Mouse (Mus musculus): ENCODE measurements around the gene Gpr108.
"Not testable (repeated sequence)": the region's sequence is repeated elsewhere in the genome, so short reads cannot be mapped to it uniquely, and the experiment has no call there.

Gpr108 gene

GRCm38 (mm10) chr17:57248201-57248699 lies at the start of gene Gpr108:
TSS of gene Gpr108 (minus strand) at chr17:57248446.
- ATAC-seq (ENCODE audit: low TSS enrichment): peak; percentile 67

- ATAC-seq (ENCODE audit: low TSS enrichment): no peak
Measured at GRCm38 (mm10) chr17:57297040-57297439, 48.8 kb upstream of the Gpr108 start.

DNA sequence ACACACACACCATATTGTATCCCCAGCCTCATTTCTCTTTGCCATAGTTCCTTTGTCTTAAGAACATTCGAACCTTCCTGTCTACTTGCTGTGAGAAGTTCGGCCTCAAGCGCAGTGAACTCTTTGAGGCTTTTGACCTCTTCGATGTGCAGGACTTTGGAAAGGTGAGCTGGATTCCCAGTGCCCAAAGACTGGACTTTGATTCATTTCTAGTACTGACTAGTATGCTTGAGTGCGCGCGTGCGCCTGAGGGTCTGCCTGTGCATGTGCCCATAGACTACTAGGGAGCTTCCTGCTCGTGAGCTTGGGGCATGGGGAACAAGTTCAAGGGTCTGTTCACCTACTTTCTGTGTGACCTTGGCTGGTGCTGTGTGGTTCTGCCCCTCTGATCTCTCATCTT lies 47.7 kb upstream of the Gpr108 start:
- ATAC-seq (ENCODE audit: low TSS enrichment): no peak

DNA sequence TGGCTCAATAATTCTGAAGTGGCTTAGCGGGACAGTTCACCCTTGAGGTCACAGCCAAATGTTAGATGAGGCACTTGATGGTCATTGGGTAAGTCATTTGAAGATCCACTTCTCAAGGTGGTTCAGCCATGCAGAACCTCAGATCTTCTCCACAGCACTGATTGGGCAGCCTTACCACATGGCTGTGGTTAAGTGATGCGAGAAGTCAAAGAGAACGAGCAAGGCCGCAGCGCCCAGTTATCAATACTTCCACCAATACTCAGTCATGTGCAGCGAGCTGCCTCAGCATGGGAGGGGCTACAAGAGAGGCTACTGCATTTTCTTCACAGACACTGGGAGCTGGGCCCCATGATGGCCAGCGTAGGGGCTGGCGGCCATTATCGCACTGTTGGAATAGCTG lies 44.7 kb upstream of the Gpr108 start:
- no peak for ATAC-seq (ENCODE audit: low TSS enrichment)

GRCm38 (mm10) chr17:57292302-57292701 lies 44.1 kb upstream of the Gpr108 start:
- no peak for ATAC-seq (ENCODE audit: low TSS enrichment)

DNA sequence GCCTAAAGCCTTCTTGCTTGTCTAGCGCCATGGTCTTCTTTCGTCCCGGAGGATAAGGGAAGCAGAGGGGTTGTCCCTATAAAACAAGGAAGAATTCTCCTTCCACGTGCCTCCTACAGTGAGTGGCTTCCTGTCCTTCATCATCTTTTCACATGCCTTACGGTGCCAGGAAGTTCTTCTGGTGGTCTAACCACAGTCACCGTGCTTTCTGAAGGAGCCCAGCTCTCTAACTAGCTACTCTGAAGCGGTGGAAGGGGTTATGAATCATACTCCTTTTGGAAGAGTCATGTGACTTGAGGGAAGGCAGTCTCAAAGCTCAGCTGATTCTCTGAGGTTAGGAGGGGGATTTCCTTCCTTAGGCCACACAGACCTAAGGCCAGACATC lies 42.4 kb upstream of the Gpr108 start:
- ATAC-seq (ENCODE audit: low TSS enrichment): no peak

GRCm38 (mm10) chr17:57290001-57290670 lies 41.9 kb upstream of the Gpr108 start:
- no peak for ATAC-seq (ENCODE audit: low TSS enrichment)

DNA sequence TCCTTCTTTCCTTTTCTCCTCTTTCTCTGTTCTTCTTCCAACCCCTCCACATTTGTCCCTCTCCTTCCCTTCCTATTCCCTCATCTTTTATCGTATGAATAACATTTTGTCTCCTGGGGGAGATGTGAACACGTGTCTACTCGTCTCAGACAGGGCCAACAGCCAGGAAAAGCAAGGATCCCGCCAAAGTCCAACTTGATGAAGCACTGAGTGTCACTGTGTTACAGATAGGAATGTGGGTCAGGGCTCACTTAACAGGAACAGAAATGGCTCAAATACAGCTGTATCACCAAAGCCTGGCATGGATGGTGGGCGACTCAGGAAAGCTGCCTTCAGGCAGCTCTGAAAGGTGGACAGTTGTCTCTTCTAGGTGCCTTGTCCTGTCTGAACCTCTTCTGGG lies 41.0 kb upstream of the Gpr108 start:
- ATAC-seq (ENCODE audit: low TSS enrichment): no peak

GRCm38 (mm10) chr17:57286718-57287355 lies 38.6 kb upstream of the Gpr108 start:
- no peak for ATAC-seq (ENCODE audit: low TSS enrichment)

DNA sequence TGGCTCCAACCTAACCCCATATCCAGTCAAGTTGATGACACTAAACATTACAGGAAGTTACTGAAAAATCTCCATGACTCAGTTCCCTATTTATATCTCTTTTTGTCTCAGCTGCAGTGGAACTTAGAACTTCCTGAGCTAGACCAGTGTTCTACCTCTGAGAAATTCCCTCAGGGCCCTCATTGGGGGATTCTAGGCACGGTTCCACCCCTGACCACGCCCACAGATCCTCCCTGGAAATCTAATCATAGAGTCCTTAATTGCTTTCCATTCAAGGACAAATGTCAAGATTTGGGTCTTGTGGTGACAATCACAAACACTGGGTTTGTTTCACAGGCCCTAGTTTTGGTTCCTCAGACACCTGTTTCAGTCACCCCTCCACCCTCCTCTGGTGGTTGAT lies 36.8 kb upstream of the Gpr108 start:
- no peak for ATAC-seq (ENCODE audit: low TSS enrichment)

GRCm38 (mm10) chr17:57283906-57284305 lies 35.7 kb upstream of the Gpr108 start:
- no peak for ATAC-seq (ENCODE audit: low TSS enrichment)

DNA sequence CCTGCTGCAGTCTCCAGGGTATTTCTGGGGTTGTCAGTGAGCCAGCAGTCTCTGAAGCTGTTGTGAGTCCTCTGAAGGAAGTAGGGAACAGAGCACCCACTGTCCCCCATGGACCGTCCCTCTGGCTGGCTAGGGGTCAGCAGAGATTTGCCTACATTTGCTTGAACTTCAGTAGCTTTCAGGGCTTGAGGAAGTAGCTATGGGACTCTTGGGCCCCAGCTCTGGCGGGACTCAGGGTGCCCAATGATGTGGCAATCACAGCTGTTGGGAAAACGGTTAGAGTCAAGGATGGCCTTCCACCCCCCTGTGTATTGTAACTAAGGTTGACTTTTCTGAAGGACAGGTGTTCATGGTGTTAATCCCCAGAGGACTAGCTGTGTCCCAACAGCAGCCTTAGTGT lies 32.2 kb upstream of the Gpr108 start:
- ATAC-seq (ENCODE audit: low TSS enrichment): no peak

GRCm38 (mm10) chr17:57279591-57280224 lies 31.5 kb upstream of the Gpr108 start:
- ATAC-seq (ENCODE audit: low TSS enrichment): no peak

GRCm38 (mm10) chr17:57278943-57279590 lies 30.8 kb upstream of the Gpr108 start, which contains the start of gene Vav1:
TSS of gene Vav1 (plus strand) at chr17:57279100.
- no peak for ATAC-seq (ENCODE audit: low TSS enrichment)

- no peak for ATAC-seq (ENCODE audit: low TSS enrichment)
Measured at GRCm38 (mm10) chr17:57278537-57278936, 30.3 kb upstream of the Gpr108 start.

DNA sequence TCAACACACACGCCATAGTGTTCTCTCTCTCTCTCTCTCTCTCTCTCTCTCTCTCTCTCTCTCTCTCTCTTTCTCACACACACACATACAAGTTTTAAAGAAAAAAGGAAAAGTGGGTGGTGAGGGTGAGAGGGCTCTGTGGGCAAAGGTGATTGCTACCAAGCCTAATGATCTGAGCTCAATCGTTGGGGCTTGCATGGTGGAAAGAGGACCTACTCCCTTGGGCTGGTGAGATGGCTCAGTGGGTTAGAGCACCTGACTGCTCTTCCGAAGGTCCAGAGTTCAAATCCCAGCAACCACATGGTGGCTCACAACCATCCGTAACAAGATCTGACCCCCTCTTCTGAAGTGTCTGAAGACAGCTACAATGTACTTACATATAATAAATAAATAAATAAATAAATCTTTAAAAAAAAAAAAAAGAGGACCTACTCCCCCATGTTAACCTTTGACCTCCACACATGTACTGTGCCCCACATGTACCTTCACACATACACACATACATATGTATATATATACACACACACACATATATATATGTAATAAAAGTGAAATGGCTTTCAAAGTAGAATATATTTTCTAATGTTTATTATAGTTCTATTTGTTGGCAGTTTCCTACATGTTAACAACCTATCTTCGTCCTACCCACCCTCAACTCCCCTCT lies 29.5 kb upstream of the Gpr108 start:
- not testable (repeated sequence) for ATAC-seq (ENCODE audit: low TSS enrichment)

GRCm38 (mm10) chr17:57276634-57277121 lies 28.4 kb upstream of the Gpr108 start:
- ATAC-seq (ENCODE audit: low TSS enrichment): peak; percentile 74

DNA sequence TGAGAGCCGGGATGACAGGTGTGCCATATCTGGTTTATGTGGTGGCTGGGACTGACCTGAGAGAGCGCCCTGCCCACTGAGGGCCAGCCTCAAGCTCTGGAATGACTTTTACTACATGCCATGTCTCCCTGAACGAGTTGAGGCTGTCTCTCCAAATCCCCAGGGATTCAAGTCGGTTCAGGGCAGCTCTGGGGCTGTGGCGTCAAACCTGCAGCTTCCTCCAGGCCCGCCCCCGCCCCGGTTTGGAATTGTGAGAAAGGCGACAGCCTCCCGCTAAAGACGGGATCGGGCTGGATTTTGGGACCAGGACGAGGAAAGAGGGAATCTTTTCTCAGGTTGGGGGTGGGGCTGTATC lies 27.7 kb upstream of the Gpr108 start:
- ATAC-seq (ENCODE audit: low TSS enrichment): 0 out of 2 replicates have a peak, but pooled peaks have one; percentile 10

DNA sequence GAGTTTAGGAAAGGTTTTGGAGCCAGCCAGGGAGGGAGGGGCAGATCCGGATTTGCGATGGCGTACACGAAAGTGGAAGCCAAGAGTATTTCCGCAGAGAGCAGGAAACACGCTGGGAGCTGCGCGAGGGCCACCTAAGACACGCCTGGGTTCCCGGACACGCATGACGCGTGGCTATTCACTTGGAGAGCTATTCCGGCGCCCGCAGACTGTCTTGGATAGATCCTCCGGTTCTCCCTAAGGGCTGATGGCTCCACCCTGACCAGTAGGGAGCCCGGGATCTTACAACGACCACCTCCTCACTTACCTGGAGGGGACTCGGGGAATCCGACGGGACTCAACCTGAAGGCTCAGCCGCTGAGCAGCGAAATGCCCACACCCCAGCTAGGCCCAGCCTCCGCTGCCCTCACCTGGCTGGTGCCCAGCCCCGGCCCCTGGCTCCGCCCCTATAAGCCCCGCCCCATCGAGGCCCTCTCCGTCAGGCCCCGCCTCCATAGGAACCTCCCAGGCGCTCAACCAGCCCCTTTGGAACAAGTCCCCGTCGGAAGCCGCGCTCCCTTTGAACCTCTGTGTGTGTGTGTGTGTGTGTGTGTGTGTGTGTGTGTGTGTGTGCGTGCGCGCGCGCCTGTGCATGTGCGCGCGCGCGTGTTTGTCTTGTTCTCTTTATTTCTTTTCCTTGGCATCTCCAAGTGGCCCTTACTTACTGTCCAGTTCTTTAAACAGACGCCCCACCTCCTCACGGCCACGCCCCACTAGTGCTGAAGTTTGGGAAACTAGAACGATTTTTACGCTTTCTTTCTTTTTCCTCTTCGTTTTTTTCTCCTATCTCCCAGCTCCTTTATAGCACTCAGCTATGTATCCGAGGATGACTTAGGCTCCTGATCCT lies 27.1 kb upstream of the Gpr108 start:
- ATAC-seq (ENCODE audit: low TSS enrichment): peak; percentile 76

DNA sequence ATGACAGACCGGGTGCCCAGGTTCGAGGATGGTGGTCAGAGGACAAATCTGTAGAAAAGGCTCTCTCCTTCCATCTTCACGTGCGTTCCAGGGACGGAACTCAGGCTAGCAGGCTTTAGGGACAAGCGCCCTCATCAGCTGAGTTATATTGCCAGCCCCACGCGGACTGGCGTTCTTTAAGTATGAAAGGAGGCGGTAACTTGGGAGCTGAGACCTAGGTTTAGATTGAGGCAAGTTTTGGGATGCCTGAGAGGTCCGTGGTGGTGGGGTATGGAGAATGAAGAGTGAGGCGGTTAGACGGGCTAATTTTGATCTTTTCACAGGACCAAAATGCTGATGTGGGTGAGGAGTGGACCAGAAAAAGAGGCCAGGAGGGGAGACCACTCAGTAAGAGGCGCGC lies 26.4 kb upstream of the Gpr108 start:
- ATAC-seq (ENCODE audit: low TSS enrichment): peak; percentile 8; the same call in 1 of the 2 replicates

GRCm38 (mm10) chr17:57273846-57274245 lies 25.6 kb upstream of the Gpr108 start:
- ATAC-seq (ENCODE audit: low TSS enrichment): no peak

All from frontal cortex, adult (tissue).